Mouse (Mus musculus): ENCODE results near the gene Slc30a3. TPM values are rescaled to one million over a fixed set of nuclear protein-coding genes. Genes with fewer than 3 reads are reported as not detected.

Slc30a3 gene
- not detected for total RNA-seq (2021)

DNA sequence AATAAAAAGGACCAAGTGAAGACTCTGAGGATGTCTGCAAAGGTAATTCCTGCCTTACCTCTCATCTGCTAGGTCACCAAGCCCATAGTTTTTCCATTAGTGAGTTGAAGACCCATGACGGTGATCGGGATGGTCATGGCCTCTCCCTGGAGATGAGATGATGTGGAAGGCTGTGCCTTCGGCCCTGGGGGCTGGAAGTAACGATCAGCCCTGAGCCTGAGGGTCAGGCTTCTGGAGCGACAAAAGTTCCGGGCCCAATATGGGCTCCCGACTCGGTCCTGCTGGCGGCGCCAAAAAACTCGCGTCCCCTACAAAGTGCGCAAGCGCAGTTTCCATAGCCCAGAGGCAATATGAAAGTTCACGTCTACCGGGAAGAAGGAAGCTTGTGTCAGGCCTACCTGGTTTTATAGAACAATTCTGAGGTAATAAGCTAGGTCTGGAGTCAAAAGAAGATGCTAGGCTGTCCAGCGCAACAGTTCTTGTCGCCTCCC lies at the start of gene Slc30a3:
TSS of gene Slc30a3 (minus strand) at position 238 of the 491 bp plus-strand sequence.
- DNase-seq (ENCODE audit: low spot score) = no peak
- intact Hi-C loops (cut with DNase I) = no loop called here

GRCm38 (mm10) chr5:31154152-31154553 lies 46.1 kb upstream of the Slc30a3 start, which contains the start of gene Mpv17:
Gene Mpv17, minus strand, starts transcription at chr5:31154251.
- intact Hi-C loops (cut with DNase I) = no loop called here
- peak; percentile 74 for DNase-seq (ENCODE audit: low spot score)

- DNase-seq (ENCODE audit: low spot score) = no peak
- intact Hi-C loops (cut with DNase I) = no loop called here
These were observed 45.6 kb upstream of the Slc30a3 start for GRCm38 (mm10) chr5:31153516-31154151.

GRCm38 (mm10) chr5:31151746-31152145 lies 43.7 kb upstream of the Slc30a3 start:
- DNase-seq (ENCODE audit: low spot score) = peak; percentile 16
- intact Hi-C loops (cut with DNase I) = no loop called here

GRCm38 (mm10) chr5:31149781-31150180 lies 41.7 kb upstream of the Slc30a3 start:
- no peak for DNase-seq (ENCODE audit: low spot score)
- intact Hi-C loops (cut with DNase I) = no loop called here

DNA sequence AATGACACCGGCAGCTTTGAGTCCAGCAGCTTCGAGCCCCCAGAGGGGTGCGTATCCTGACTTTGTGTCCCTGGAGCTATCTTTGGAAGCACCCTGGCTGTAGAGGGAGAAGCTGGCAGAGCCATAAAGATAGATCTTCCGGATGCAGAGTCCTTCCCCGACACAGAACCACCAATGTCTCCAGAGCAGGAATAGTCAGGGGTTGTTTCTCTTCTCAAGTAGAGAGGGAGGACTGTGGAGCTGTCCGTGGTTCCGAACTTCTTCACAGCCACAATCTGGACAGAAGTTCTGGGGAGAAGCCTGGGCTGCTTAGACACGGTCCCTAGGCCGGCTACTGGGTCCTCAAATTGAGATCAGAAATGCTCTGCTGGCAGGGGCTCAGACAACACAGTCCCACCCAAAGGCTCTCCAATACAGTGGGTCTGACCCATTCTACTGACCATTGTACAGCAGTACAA lies 31.0 kb upstream of the Slc30a3 start:
- intact Hi-C loops (cut with DNase I) = no loop called here
- DNase-seq (ENCODE audit: low spot score) = no peak

DNA sequence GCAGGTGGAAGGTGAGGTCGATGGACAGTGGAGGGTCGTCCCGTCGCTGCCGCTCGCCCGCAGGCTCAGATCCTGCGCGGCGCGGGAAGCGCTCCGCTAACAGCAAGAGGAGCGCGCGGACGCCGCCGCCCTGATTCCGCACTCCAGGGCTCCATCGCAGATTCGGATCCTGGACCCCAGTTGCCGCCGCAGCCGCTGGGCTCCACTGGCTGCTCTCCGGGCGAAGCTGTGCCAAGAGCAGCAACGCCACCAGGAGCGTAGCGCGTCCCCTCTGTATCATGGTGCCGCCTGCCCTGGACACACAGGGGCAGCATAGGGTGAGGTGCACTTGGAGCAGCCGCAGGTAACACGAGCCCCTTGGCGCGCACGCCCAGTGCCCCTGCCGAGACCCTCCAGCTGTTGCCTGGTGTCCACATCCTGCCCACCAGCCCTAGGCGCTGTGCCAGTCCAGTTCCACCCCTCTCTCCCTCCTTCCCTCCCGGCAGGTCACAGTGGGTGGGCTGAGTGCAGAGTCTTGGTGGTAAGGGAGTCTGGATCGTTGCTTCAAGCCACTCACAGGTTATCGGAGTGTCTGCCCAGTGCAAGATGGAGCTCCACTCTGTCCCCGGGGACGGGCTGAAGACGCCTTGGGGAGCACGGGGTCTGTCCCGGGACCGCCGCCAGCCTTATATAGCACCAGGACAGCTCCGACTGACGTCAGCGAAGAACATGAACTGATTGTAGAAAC lies 30.4 kb upstream of the Slc30a3 start, which contains the start of gene Ucn:
TSS of gene Ucn (minus strand) at position 589 of the 727 bp plus-strand sequence.
- intact Hi-C loops (cut with DNase I) = no loop called here
- DNase-seq (ENCODE audit: low spot score) = no peak

DNA sequence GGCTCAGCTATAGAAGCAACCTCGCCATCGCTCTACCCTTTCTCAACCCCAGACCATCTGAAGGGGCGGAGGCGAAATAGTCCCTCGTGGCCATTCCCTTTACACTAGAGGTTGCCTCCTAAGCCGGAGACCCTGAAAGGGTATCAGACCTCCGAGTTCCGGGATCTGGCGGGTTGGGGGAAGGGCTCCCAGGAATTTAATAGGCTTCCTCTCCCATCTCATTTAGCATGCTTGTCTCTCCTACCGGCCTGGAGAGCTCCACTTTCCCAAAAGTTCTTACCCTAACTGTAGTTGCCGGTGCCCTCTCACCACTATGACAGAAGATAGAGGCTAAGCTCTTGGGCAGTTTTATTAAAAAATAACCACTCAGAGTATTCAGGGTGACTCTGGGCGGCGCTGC lies 29.6 kb upstream of the Slc30a3 start:
- no peak for DNase-seq (ENCODE audit: low spot score)
- intact Hi-C loops (cut with DNase I) = no loop called here

DNA sequence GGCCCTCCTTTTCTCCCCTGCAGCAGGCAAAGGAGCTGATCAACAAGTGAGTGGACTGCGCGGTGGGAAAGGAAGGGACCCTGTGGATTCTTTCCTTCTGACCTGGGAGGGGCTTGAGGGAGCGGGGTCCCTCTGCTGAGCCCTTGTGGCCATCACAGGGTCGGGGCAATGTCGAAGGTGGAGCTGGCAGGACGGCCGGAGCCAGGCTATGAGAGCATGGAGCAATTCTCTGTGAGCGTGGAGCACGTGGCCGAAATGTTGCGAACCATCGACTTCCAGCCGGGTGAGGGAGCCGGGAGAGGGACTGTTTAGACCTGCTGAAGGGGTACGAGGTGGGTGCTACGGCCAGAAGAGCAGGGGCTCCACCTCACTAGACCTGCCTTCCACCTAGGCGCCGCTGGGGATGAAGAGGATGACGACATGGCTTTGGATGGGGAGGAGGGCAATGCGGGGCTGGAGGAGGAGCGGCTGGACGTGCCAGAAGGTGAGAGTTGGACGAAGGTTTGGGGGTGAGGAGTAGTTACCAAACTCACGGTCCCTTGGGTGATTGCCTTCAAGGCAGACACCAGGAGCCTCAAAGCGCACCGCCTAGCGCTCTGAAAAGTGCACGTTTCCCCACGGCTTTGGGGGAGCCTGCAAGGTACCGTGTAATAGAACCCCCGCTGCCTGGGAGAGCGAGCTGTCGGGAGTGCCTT lies 28.8 kb upstream of the Slc30a3 start:
- no peak for DNase-seq (ENCODE audit: low spot score)

DNA sequence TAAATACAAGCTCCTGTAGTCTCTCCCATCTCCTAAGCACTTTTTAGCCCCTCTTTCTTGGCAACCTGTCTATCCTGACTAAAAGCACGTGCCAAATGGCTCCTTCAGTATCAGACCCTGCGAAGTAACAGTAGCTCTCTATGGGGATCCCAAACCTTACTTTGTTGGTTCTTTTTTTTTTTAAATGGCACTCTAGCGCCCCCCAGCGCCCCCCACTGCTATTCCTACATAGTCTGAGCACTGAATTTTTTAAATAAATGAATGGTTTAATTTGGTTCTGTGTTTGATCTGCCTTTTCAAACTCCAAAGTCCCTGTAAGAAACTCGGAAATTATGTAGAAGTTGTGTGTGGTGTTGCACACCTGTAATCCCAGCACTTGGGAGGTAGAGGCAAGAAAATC lies 18.0 kb upstream of the Slc30a3 start:
- DNase-seq (ENCODE audit: low spot score) = no peak
- intact Hi-C loops (cut with DNase I) = no loop called here

More for the DNA sequence above, 28.8 kb upstream of the Slc30a3 start:
- intact Hi-C loops (cut with DNase I) = no loop called here

DNA sequence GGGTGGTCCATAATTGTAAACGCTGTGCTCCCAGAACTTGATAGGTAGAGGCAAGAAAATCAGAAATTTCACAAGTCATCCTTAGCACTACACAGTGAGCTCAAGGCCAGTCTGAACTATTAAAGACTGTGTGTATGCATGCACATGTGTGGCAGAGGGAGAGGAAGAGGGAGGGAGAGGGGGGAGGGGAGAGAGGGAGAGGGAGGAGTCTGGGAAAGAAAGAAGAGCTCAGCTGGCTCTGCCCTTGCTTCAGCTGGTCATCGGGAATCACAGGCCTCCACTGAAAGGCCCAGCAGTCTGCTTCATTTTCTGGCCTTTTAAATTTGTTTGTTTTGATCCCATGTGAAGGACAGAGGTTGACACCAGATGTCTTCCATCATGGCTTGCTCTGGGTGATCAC lies 15.4 kb upstream of the Slc30a3 start:
- intact Hi-C loops (cut with DNase I) = no loop called here
- no peak for DNase-seq (ENCODE audit: low spot score)

- DNase-seq (ENCODE audit: low spot score) = no peak
- intact Hi-C loops (cut with DNase I) = no loop called here
These were observed 13.1 kb upstream of the Slc30a3 start for GRCm38 (mm10) chr5:31121111-31121510.

DNA sequence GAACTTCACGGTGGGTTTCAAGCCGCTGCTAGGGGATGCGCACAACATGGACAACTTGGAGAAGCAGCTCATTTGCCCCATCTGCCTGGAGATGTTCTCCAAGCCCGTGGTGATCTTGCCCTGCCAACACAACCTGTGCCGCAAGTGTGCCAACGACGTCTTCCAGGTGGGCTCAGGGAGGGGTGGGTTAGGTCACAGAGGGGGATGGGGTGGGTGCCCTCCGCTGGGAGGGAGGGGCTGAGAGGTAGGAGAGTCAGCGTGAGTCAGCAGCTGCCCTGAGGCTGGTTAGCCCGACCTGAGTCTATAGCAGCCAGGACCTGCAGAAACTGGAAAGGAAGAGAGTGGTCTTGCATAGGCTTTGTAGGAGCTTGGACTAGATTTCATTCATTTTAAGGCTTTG lies 8.9 kb upstream of the Slc30a3 start:
- no peak for DNase-seq (ENCODE audit: low spot score)
- intact Hi-C loops (cut with DNase I) = no loop called here

DNA sequence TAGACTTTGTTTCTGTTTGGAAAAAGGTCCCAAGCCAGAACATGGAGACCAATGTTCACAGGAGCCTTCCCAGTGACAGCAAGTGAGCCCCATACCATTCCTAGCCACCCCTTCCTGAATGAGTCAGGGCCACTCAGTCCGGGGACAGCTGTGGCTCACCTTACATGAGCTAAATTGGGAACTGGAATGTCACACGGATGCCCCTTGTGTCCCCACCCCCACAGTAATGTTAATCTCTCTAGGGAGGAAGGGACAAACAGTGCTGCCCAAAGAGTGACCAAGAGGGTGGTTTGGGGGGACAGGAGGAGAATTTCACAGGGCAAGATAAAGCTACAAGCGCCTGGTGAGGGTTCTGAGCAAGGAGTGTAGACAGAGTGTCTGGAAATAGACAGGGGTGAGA lies 8.3 kb upstream of the Slc30a3 start, which contains the start of gene Trim54:
TSS of gene Trim54 (plus strand) at position 359 of the 400 bp plus-strand sequence.
- intact Hi-C loops (cut with DNase I) = no loop called here
- peak; percentile 20 for DNase-seq (ENCODE audit: low spot score)

GRCm38 (mm10) chr5:31110781-31111180 lies 2.7 kb upstream of the Slc30a3 start:
- intact Hi-C loops (cut with DNase I) = loop anchor here (2.0 kb wide), 1 partner anchor 56 kb away; the partner anchor contains the start of gene Cad

GRCm38 (mm10) chr5:31105814-31106335 lies 2.2 kb downstream of the Slc30a3 start, which contains the start of gene Dnajc5g:
Gene Dnajc5g, plus strand, starts transcription at chr5:31106285.
- intact Hi-C loops (cut with DNase I) = no loop called here
- DNase-seq (ENCODE audit: low spot score) = no peak

More at GRCm38 (mm10) chr5:31110781-31111180, 2.7 kb upstream of the Slc30a3 start:
- DNase-seq (ENCODE audit: low spot score) = no peak

- DNase-seq (ENCODE audit: low spot score) = no peak
- intact Hi-C loops (cut with DNase I) = no loop called here
These were observed 12.1 kb downstream of the Slc30a3 start for GRCm38 (mm10) chr5:31095711-31096480.

DNA sequence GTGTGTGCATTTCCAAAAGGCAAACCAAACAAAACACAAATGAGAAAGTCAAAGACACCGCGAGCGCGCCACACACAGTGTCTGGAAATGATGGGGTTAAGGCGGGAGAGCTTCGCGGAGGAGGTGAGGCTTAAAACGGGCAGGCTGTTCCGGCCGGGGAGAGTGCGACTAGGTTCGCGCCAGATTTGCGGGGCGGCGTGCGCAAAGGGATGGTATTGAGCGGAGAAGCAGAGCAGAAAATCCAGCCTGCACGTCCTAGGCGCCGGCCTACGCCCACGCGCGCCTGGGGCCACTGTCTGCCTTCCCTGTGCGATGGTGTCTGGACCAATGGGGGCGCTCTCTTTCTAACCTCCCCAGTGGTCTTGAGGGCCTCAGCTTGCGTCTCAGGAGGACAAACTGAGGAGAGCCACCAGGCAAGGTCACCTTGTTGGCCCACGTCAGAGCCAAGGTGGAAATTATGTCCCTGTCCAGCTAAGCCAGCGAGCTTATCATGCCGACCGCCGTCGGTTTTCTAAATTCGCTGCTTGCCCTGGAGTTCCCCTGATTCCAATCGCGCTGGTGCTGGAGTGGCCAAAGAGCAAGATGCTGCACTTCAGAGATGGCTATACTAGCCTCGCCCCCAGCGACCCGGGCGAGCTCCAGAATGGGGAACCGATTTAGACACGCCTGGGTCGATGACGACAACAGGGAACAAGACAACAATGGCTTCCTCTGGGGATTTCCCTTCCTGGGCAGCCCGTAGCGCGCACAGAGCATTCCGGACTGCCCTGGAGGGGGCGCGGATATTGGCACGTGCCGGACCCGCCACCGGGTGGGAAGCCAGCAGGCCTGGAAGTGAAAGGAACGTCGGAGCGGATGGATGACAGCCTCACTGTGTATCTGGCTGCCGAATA lies 13.0 kb downstream of the Slc30a3 start:
- intact Hi-C loops (cut with DNase I) = no loop called here
- peak; percentile 49 for DNase-seq (ENCODE audit: low spot score)
